Mouse (Mus musculus): ENCODE data around the gene Lyzl4. TPM values are rescaled to one million over a fixed set of nuclear protein-coding genes. Genes with fewer than 3 reads are reported as not detected.

Lyzl4 gene
- total and polyA plus RNA-seq, 2 experiments, result not detected

DNA sequence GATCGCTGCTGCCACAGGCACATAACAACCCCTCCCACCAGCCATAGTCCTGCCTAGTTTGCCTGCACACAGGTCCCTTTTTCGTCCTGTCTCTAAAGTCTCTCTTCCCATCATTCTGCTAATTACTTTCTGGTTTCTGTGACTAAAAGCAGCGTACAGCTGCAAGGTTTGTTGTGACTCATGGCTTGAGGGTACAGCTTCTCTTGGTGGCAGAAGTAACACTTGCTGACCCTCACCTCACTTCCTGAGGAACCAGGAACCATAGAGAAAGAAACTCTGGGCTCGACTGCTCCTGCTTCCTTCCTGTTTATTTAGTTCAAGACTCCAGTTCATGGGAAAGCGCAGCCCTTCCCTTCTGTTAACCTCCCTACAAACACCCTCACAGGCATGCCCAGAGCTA is 67.5 kb downstream of the Lyzl4 start:
- WGBS, result 46% methylated on average over 5 of the region's 5 CpGs
- TF ChIP-seq POLR2A (IDR thresholded peaks at IDR 0.05; ENCODE audit: extremely low read depth, insufficient read depth, low read length) (no peak), CTCF (IDR thresholded peaks at IDR 0.05; ENCODE audit: low read depth, low read length) (no peak)
- DNase-seq (ENCODE audit: extremely low read depth, low read depth, low spot score), result peak; percentile 15
- Histone ChIP-seq H3K9ac (ENCODE audit: low read depth, low read length) (no peak overlapping the region), H3K4me3 (ENCODE audit: insufficient read depth, low read depth, low read length) (no peak overlapping the region), H3K27me3 (ENCODE audit: control insufficient read depth, insufficient read depth, low read length) (no peaks in the 10 kb centered on the region), H3K36me3 (ENCODE audit: control insufficient read depth, insufficient read depth, low read length) (no peaks in the 10 kb centered on the region), H3K79me2 (ENCODE audit: control insufficient read depth, insufficient read depth, low read length) (no peaks in the 10 kb centered on the region), H3K4me1 (ENCODE audit: control insufficient read depth, insufficient read depth, low read length) (no peaks in the 10 kb centered on the region; the same call in 1 of the 2 replicates), H3K27ac (replicated peaks; ENCODE audit: insufficient read depth, low read depth, low read length) (no peak overlapping the region)

DNA sequence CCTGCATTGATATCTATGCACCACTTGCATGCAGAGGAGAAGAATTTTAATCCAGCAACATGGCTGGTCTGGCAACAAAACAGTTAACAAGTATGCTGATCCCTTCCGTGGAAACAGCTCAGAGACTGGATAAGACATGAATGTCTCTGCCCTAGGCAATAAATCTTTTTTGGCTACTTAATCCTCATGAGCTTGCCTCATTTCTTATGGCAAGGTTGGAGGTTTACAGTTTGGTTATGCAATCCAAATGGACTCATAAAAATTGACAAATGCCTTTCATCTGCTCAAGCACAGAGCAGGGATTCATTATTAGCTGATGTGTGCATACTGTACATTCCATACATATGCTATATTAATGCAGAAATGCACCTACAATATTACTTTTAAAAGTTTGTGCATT is 73.4 kb downstream of the Lyzl4 start:
- DNase-seq (ENCODE audit: extremely low read depth, low read depth, low spot score), result peak; percentile 68
- TF ChIP-seq POLR2A (IDR thresholded peaks at IDR 0.05; ENCODE audit: extremely low read depth, insufficient read depth, low read length) (no peak), CTCF (IDR thresholded peaks at IDR 0.05; ENCODE audit: low read depth, low read length) (no peak)
- no peak overlapping the region for H3K4me3 ChIP-seq (ENCODE audit: insufficient read depth, low read depth, low read length)
- WGBS, result 2% methylated on average over 1 of the region's 1 CpGs
- no peaks in the 10 kb centered on the region for H3K27me3 ChIP-seq (ENCODE audit: control insufficient read depth, insufficient read depth, low read length)
- H3K27ac ChIP-seq (replicated peaks; ENCODE audit: insufficient read depth, low read depth, low read length), result no peak overlapping the region
- H3K79me2 ChIP-seq (ENCODE audit: control insufficient read depth, insufficient read depth, low read length), result no peaks in the 10 kb centered on the region
- no peak overlapping the region for H3K9ac ChIP-seq (ENCODE audit: low read depth, low read length)
- no peaks in the 10 kb centered on the region for H3K36me3 ChIP-seq (ENCODE audit: control insufficient read depth, insufficient read depth, low read length)
- H3K4me1 ChIP-seq (ENCODE audit: control insufficient read depth, insufficient read depth, low read length), result peaks cover 6% of the 10 kb centered on the region

DNA sequence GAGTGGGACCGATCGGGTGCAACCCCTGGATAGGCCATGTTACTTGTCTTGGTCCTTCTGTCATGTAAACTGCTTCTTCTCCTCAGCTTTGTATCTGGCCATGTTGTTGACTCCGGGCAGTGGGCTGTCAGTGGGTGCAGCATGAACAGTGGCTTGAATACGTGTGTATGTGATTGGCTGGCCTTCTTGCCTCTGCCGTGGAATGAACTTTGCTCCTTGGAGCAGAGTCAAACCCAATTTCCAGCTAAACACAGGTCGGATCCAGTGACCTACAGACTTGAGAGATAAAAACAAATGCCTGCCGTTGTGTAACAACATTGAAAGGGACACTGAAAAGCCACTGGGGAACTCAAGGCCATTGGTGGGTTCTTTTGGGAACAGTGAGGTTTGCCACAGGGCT is 75.5 kb downstream of the Lyzl4 start:
- Histone ChIP-seq H3K36me3 (ENCODE audit: control insufficient read depth, insufficient read depth, low read length) (no peaks in the 10 kb centered on the region), H3K27me3 (ENCODE audit: control insufficient read depth, insufficient read depth, low read length) (no peaks in the 10 kb centered on the region), H3K4me1 (ENCODE audit: control insufficient read depth, insufficient read depth, low read length) (peaks cover 6% of the 10 kb centered on the region), H3K27ac (replicated peaks; ENCODE audit: insufficient read depth, low read depth, low read length) (peak overlapping the region; percentile 91), H3K79me2 (ENCODE audit: control insufficient read depth, insufficient read depth, low read length) (no peaks in the 10 kb centered on the region), H3K4me3 (ENCODE audit: insufficient read depth, low read depth, low read length) (no peak overlapping the region), H3K9ac (ENCODE audit: low read depth, low read length) (no peak overlapping the region)
- DNase-seq (ENCODE audit: extremely low read depth, low read depth, low spot score), result peak; percentile 97
- WGBS, result 34% methylated on average over 7 of the region's 7 CpGs
- TF ChIP-seq POLR2A (IDR thresholded peaks at IDR 0.05; ENCODE audit: extremely low read depth, insufficient read depth, low read length), result no peak
- TF ChIP-seq CTCF (IDR thresholded peaks at IDR 0.05; ENCODE audit: low read depth, low read length), result no peak

DNA sequence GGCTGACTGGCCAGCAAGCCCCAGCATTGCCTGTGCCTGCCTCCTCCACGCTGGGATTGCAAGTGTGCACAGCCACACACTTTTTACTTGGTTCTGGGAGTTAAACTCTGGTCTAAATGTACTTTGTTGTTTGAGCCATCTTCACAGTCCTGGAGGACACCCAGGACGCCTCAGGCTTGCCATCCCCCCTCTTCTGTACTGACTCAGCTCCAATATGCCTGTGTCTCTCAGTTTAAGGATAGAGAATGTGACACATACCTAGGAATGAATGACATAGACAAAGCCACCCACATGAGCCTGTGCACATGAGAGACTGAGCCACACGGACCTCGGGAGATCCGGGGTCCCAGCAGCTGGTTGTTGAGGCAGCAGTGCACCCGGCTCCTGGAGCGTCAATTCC is 78.6 kb downstream of the Lyzl4 start:
- H3K79me2 ChIP-seq (ENCODE audit: control insufficient read depth, insufficient read depth, low read length), result no peaks in the 10 kb centered on the region
- TF ChIP-seq POLR2A (IDR thresholded peaks at IDR 0.05; ENCODE audit: extremely low read depth, insufficient read depth, low read length), result no peak
- no peak for TF ChIP-seq CTCF (IDR thresholded peaks at IDR 0.05; ENCODE audit: low read depth, low read length)
- H3K27ac ChIP-seq (replicated peaks; ENCODE audit: insufficient read depth, low read depth, low read length), result no peak overlapping the region
- WGBS, result 91% methylated on average over 7 of the region's 7 CpGs
- no peak for DNase-seq (ENCODE audit: extremely low read depth, low read depth, low spot score)
- no peak overlapping the region for H3K9ac ChIP-seq (ENCODE audit: low read depth, low read length)
- no peak overlapping the region for H3K4me3 ChIP-seq (ENCODE audit: insufficient read depth, low read depth, low read length)
- H3K36me3 ChIP-seq (ENCODE audit: control insufficient read depth, insufficient read depth, low read length), result no peaks in the 10 kb centered on the region
- no peaks in the 10 kb centered on the region for H3K27me3 ChIP-seq (ENCODE audit: control insufficient read depth, insufficient read depth, low read length)
- H3K4me1 ChIP-seq (ENCODE audit: control insufficient read depth, insufficient read depth, low read length), result peaks cover 6% of the 10 kb centered on the region

DNA sequence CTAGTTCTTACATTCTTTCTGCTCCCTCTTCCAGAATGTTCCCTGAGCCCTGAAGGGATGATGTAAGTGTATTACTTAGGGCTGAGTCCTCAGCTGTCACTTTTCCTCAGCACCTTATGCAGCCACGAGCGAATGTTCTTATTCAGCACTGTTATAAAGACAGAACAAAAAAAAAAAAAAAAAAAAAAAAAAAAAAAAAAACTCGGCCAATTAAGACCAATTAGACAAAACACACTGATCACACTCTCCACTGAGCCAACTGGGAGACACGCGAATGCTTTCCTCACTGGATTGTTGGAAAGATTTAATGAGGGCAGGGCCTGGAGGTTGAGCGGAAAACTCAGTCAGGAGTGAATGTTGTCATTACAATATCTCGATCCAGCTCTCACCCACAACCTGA is 81.4 kb downstream of the Lyzl4 start:
- 83% methylated on average over 7 of the region's 7 CpGs for WGBS
- 0 out of 2 replicates have a peak, but pooled peaks cover under 1% of the 10 kb centered on the region for H3K4me1 ChIP-seq (ENCODE audit: control insufficient read depth, insufficient read depth, low read length)
- TF ChIP-seq CTCF (IDR thresholded peaks at IDR 0.05; ENCODE audit: low read depth, low read length) (no peak), POLR2A (IDR thresholded peaks at IDR 0.05; ENCODE audit: extremely low read depth, insufficient read depth, low read length) (no peak)

DNA sequence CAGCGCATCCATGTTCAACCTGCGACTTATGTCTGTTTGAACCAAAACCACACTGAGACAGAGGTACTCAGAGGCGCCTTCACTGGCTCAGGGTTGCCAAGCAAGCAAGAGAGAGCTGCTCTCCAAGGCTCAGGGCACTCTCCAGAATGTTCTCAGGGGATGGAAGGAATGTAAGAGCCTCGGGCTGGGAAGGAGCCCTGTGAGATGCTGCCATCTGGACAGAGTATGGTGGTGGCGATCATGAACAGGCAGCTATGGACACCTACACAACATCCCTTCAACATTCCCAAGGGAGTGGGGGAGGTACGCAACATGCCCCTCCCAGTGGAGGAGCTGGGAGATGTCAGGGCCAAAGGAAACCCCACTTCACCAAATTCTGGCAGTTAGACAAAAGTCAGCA is 83.7 kb downstream of the Lyzl4 start:
- no peak for TF ChIP-seq POLR2A (IDR thresholded peaks at IDR 0.05; ENCODE audit: extremely low read depth, insufficient read depth, low read length)
- TF ChIP-seq CTCF (IDR thresholded peaks at IDR 0.05; ENCODE audit: low read depth, low read length), result no peak
- Histone ChIP-seq H3K9ac (ENCODE audit: low read depth, low read length) (no peak overlapping the region), H3K4me3 (ENCODE audit: insufficient read depth, low read depth, low read length) (no peak overlapping the region), H3K4me1 (ENCODE audit: control insufficient read depth, insufficient read depth, low read length) (no peaks in the 10 kb centered on the region), H3K27me3 (ENCODE audit: control insufficient read depth, insufficient read depth, low read length) (no peaks in the 10 kb centered on the region), H3K79me2 (ENCODE audit: control insufficient read depth, insufficient read depth, low read length) (no peaks in the 10 kb centered on the region), H3K27ac (replicated peaks; ENCODE audit: insufficient read depth, low read depth, low read length) (no peak overlapping the region), H3K36me3 (ENCODE audit: control insufficient read depth, insufficient read depth, low read length) (no peaks in the 10 kb centered on the region)
- DNase-seq (ENCODE audit: extremely low read depth, low read depth, low spot score), result no peak
- WGBS, result 94% methylated on average over 6 of the region's 6 CpGs

More for the DNA sequence above, 81.4 kb downstream of the Lyzl4 start:
- H3K4me3 ChIP-seq (ENCODE audit: insufficient read depth, low read depth, low read length), result no peak overlapping the region
- no peak for DNase-seq (ENCODE audit: extremely low read depth, low read depth, low spot score)
- no peaks in the 10 kb centered on the region for H3K27me3 ChIP-seq (ENCODE audit: control insufficient read depth, insufficient read depth, low read length)
- H3K79me2 ChIP-seq (ENCODE audit: control insufficient read depth, insufficient read depth, low read length), result no peaks in the 10 kb centered on the region
- H3K27ac ChIP-seq (replicated peaks; ENCODE audit: insufficient read depth, low read depth, low read length), result no peak overlapping the region
- no peaks in the 10 kb centered on the region for H3K36me3 ChIP-seq (ENCODE audit: control insufficient read depth, insufficient read depth, low read length)
- no peak overlapping the region for H3K9ac ChIP-seq (ENCODE audit: low read depth, low read length)
